Mouse (Mus musculus): Measurements from ENCODE around the gene Drc1.

- TF ChIP-seq EP300 (IDR thresholded peaks at IDR 0.05; ENCODE audit: low read depth) (no peak), CTCF (IDR thresholded peaks at IDR 0.05; ENCODE audit: low read depth) (no peak)
Observed at GRCm38 (mm10) chr5:30240552-30240951, 40.6 kb upstream of the Drc1 start.
